Mouse (Mus musculus): ENCODE measurements around the gene Frk.
"Not testable (repeated sequence)": the region's sequence is repeated elsewhere in the genome, so short reads cannot be mapped to it uniquely, and the experiment has no call there.

Gene Frk

GRCm38 (mm10) chr10:34617216-34617615, 134.0 kb downstream of the Frk start:
- CTCF ChIA-PET = no interaction called here

GRCm38 (mm10) chr10:34618490-34618889, 135.3 kb downstream of the Frk start:
- CTCF ChIA-PET = no interaction called here

- CTCF ChIA-PET = not testable (repeated sequence)
These were observed 137.3 kb downstream of the Frk start for GRCm38 (mm10) chr10:34620540-34620939.

- CTCF ChIA-PET = no interaction called here
These were observed 155.0 kb downstream of the Frk start for GRCm38 (mm10) chr10:34638245-34638644.
